Comparison of ENCODE assay signal across 8 mouse cellular contexts in the genomic region with DNA sequence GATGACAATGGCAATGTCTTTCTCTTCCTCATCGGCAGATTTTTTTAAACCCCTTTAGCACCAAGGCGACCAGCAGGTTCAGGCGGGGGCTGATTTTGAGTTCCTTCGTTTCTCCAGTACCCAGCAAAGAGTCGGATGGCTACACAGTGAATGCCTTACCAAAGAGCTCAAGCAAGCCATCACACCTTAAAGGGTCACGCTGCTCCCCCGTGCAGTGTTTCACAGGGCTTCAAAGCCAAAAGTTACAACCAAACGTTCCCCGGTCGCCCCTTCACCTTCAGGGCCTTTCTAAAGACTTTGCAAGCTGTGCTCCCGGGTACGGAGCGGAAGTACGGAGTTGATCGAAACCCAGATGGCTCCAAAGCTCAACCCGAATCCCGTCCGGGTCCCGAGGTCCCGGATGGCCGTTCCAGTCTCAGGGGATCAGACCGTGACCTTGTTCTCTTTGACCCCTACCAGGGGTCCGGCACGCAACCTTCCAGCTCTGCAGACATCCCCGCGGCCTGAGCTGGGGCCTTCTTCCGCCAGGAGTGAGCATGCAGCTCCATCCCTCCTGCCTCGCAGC. TPM values are rescaled to one million over a fixed set of nuclear protein-coding genes. Genes with fewer than 3 reads are reported as not detected.
A peak's percentile ranks its signal among the peaks of the same experiment; 100 is the strongest.
DNase-seq lines count a peak whose midpoint lies in the region; ATAC-seq lines count a peak whose summit lies in the region.

No protein-coding gene starts in this region.

- DNase-seq in heart, embryonic 10.5 days (ENCODE audit: low spot score) = peak; percentile 78
- no peak for DNase-seq in heart, postnatal 25 days (ENCODE audit: low spot score)
- DNase-seq in forebrain, embryonic 10.5 days (ENCODE audit: extremely low spot score, low spot score) = no peak
- DNase-seq in right cerebral cortex, postnatal 10 days (ENCODE audit: low spot score in 2 of 2) = no peak
- no peak for DNase-seq in adrenal gland, postnatal 14 days

- intact Hi-C loops in heart, postnatal 25 days (cut with DNase I) = loop anchor here (2.0 kb wide), 1 partner anchor 29 kb away; no protein-coding TSS in a partner anchor

- WGBS in heart, embryonic 10.5 days = under 1% methylated on average over 28 of the region's 28 CpGs
- under 1% methylated on average over 28 of the region's 28 CpGs for WGBS in forebrain, embryonic 10.5 days
- 0% methylated on average over 28 of the region's 28 CpGs for WGBS in limb, embryonic 15.5 days
- WGBS in stomach, embryonic 14.5 days = under 1% methylated on average over 28 of the region's 28 CpGs

- peaks cover 40% of the 10 kb centered on the region for H3K4me1 ChIP-seq in heart, embryonic 10.5 days
- peaks cover 31% of the 10 kb centered on the region for H3K4me1 ChIP-seq in forebrain, embryonic 10.5 days
- H3K4me1 ChIP-seq in limb, embryonic 15.5 days = peaks cover 30% of the 10 kb centered on the region
- peaks cover 22% of the 10 kb centered on the region for H3K4me1 ChIP-seq in stomach, embryonic 14.5 days (ENCODE audit: control insufficient read depth, insufficient read depth, low read length)

- peak overlapping the region; percentile 99 for H3K27ac ChIP-seq in heart, embryonic 10.5 days
- H3K27ac ChIP-seq in forebrain, embryonic 10.5 days = peak overlapping the region; percentile 98
- H3K27ac ChIP-seq in limb, embryonic 15.5 days = peak overlapping the region; percentile 94
- H3K27ac ChIP-seq in stomach, embryonic 14.5 days (ENCODE audit: low read length) = peak overlapping the region; percentile 89

- peak overlapping the region; percentile 99 for H3K9ac ChIP-seq in limb, embryonic 15.5 days
- H3K9ac ChIP-seq in stomach, embryonic 14.5 days (replicated peaks; ENCODE audit: low read depth, low read length) = peak overlapping the region; percentile 97

- no peaks in the 10 kb centered on the region for H3K27me3 ChIP-seq in heart, embryonic 10.5 days (ENCODE audit: insufficient read depth, poor library complexity, severe bottlenecking)
- no peaks in the 10 kb centered on the region for H3K27me3 ChIP-seq in forebrain, embryonic 10.5 days (ENCODE audit: poor library complexity, severe bottlenecking)
- H3K27me3 ChIP-seq in limb, embryonic 15.5 days = no peaks in the 10 kb centered on the region
- H3K27me3 ChIP-seq in stomach, embryonic 14.5 days (ENCODE audit: control insufficient read depth, insufficient read depth, low read length) = no peaks in the 10 kb centered on the region

- ATAC-seq in CD4-positive, CD25-positive, alpha-beta regulatory T cell, adult 4 months = peak; percentile 55
- no peak; the same call in 1 of the 2 replicates for ATAC-seq in limb, embryonic 15.5 days (ENCODE audit: insufficient number of reproducible peaks, low FRiP score, low TSS enrichment, low read depth)
- peak; percentile 15 for ATAC-seq in stomach, embryonic 14.5 days (ENCODE audit: insufficient number of reproducible peaks, insufficient read depth, low FRiP score, low read depth)

- H3K4me2 ChIP-seq in limb, embryonic 15.5 days = peak overlapping the region; percentile 44
- H3K4me2 ChIP-seq in stomach, embryonic 14.5 days (replicated peaks; ENCODE audit: low read depth, low read length) = peak overlapping the region; percentile 62

- no peaks in the 10 kb centered on the region for H3K9me3 ChIP-seq in heart, embryonic 10.5 days
- no peaks in the 10 kb centered on the region for H3K9me3 ChIP-seq in forebrain, embryonic 10.5 days
- H3K9me3 ChIP-seq in limb, embryonic 15.5 days = no peaks in the 10 kb centered on the region
- no peaks in the 10 kb centered on the region for H3K9me3 ChIP-seq in stomach, embryonic 14.5 days (ENCODE audit: control insufficient read depth, low read depth, low read length)

- peaks cover 29% of the 10 kb centered on the region for H3K36me3 ChIP-seq in heart, embryonic 10.5 days
- H3K36me3 ChIP-seq in forebrain, embryonic 10.5 days (replicated peaks) = peaks cover 40% of the 10 kb centered on the region
- no peaks in the 10 kb centered on the region; the same call in 1 of the 2 replicates for H3K36me3 ChIP-seq in limb, embryonic 15.5 days
- no peaks in the 10 kb centered on the region; the same call in none of the 2 replicates for H3K36me3 ChIP-seq in stomach, embryonic 14.5 days (ENCODE audit: control insufficient read depth, insufficient read depth, low read length)

- H3K4me3 ChIP-seq in heart, embryonic 10.5 days = peak overlapping the region; percentile 94
- peak overlapping the region; percentile 93 for H3K4me3 ChIP-seq in forebrain, embryonic 10.5 days
- peak overlapping the region; percentile 96 for H3K4me3 ChIP-seq in limb, embryonic 15.5 days
- H3K4me3 ChIP-seq in stomach, embryonic 14.5 days (ENCODE audit: low read depth, low read length) = peak overlapping the region; percentile 92

RNA-seq across cellular contexts. Expression of a gene that starts 0.5 kb away (rescaled TPM):
- 853 and 1,049 TPM in 2 replicates for polyA plus RNA-seq in heart, embryonic 10.5 days (2016; fragmentation: Nextera tagmentation; extraction: Ambion mirVana)
- total RNA-seq in heart, postnatal 25 days (2021) = 1,000 to 10,000 TPM; 1,456 to 1,515 TPM
- 100 to 1,000 TPM; 553 to 566 TPM for polyA plus RNA-seq in CD4-positive, CD25-positive, alpha-beta regulatory T cell, adult 4 months (2017; shearing (Covaris generic))
- 502 and 503 TPM in 2 replicates for polyA plus RNA-seq in forebrain, embryonic 10.5 days (2016; fragmentation: Nextera tagmentation; extraction: Ambion mirVana)
- polyA plus RNA-seq in limb, embryonic 15.5 days (2015; fragmentation: Nextera tagmentation; extraction: Ambion mirVana) = 495 and 517 TPM in 2 replicates
- polyA plus RNA-seq in stomach, embryonic 14.5 days (2014; fragmentation: Nextera tagmentation; extraction: Ambion mirVana) = 614 and 637 TPM in 2 replicates
- 563 and 581 TPM in 2 replicates for total RNA-seq in adrenal gland, postnatal 14 days (2021)

RNA-seq across cellular contexts. Expression of a gene that starts 0.6 kb away (rescaled TPM):
- polyA plus RNA-seq in heart, embryonic 10.5 days (2016; fragmentation: Nextera tagmentation; extraction: Ambion mirVana) = 22.9 and 30.7 TPM in 2 replicates
- 10 to 100 TPM in 1 of 2 experiments, 1 to 10 TPM in 1; 6.1 to 11.0 TPM for total RNA-seq in heart, postnatal 25 days (2021)
- polyA plus RNA-seq in CD4-positive, CD25-positive, alpha-beta regulatory T cell, adult 4 months (2017; shearing (Covaris generic)) = 10 to 100 TPM; 24.9 to 38.3 TPM
- polyA plus RNA-seq in forebrain, embryonic 10.5 days (2016; fragmentation: Nextera tagmentation; extraction: Ambion mirVana) = 39.1 and 39.8 TPM in 2 replicates
- 27.5 and 28.8 TPM in 2 replicates for polyA plus RNA-seq in limb, embryonic 15.5 days (2015; fragmentation: Nextera tagmentation; extraction: Ambion mirVana)
- polyA plus RNA-seq in stomach, embryonic 14.5 days (2014; fragmentation: Nextera tagmentation; extraction: Ambion mirVana) = 29.1 and 34.0 TPM in 2 replicates
- 21.0 and 24.7 TPM in 2 replicates for total RNA-seq in adrenal gland, postnatal 14 days (2021)

RNA-seq across cellular contexts. Expression of a gene that starts 31.4 kb away (rescaled TPM):
- polyA plus RNA-seq in heart, embryonic 10.5 days (2016; fragmentation: Nextera tagmentation; extraction: Ambion mirVana) = 10.2 and 12.2 TPM in 2 replicates
- 1 to 10 TPM; 7.9 to 9.4 TPM for total RNA-seq in heart, postnatal 25 days (2021)
- polyA plus RNA-seq in CD4-positive, CD25-positive, alpha-beta regulatory T cell, adult 4 months (2017; shearing (Covaris generic)) = 10 to 100 TPM; 16.5 to 17.0 TPM
- polyA plus RNA-seq in forebrain, embryonic 10.5 days (2016; fragmentation: Nextera tagmentation; extraction: Ambion mirVana) = 15.7 and 16.7 TPM in 2 replicates
- polyA plus RNA-seq in limb, embryonic 15.5 days (2015; fragmentation: Nextera tagmentation; extraction: Ambion mirVana) = 12.2 and 12.4 TPM in 2 replicates
- 14.3 and 14.6 TPM in 2 replicates for polyA plus RNA-seq in stomach, embryonic 14.5 days (2014; fragmentation: Nextera tagmentation; extraction: Ambion mirVana)
- total RNA-seq in adrenal gland, postnatal 14 days (2021) = 10.3 and 13.4 TPM in 2 replicates

RNA-seq across cellular contexts. Expression of a gene that starts 51.4 kb away (rescaled TPM):
- 1.8 and 57.3 TPM in 2 replicates for polyA plus RNA-seq in heart, embryonic 10.5 days (2016; fragmentation: Nextera tagmentation; extraction: Ambion mirVana)
- total RNA-seq in heart, postnatal 25 days (2021) = under 1 TPM; 0.47 to 0.70 TPM
- polyA plus RNA-seq in CD4-positive, CD25-positive, alpha-beta regulatory T cell, adult 4 months (2017; shearing (Covaris generic)) = not detected
- 0.04 and 0.10 TPM in 2 replicates for polyA plus RNA-seq in forebrain, embryonic 10.5 days (2016; fragmentation: Nextera tagmentation; extraction: Ambion mirVana)
- polyA plus RNA-seq in limb, embryonic 15.5 days (2015; fragmentation: Nextera tagmentation; extraction: Ambion mirVana) = 0.72 and 0.79 TPM in 2 replicates
- polyA plus RNA-seq in stomach, embryonic 14.5 days (2014; fragmentation: Nextera tagmentation; extraction: Ambion mirVana) = 7.0 and 7.7 TPM in 2 replicates
- 14.6 and 184 TPM in 2 replicates for total RNA-seq in adrenal gland, postnatal 14 days (2021)
